Mouse (Mus musculus) ovary, postnatal 14 days (tissue): ENCODE results near the gene Ttc23.

Source experiments
- DNase-seq: peaks from one replicate; pipeline ENCODE4 v3.0.0; 2022; ENCODE audit warnings: low spot score

Gene Ttc23

DNA sequence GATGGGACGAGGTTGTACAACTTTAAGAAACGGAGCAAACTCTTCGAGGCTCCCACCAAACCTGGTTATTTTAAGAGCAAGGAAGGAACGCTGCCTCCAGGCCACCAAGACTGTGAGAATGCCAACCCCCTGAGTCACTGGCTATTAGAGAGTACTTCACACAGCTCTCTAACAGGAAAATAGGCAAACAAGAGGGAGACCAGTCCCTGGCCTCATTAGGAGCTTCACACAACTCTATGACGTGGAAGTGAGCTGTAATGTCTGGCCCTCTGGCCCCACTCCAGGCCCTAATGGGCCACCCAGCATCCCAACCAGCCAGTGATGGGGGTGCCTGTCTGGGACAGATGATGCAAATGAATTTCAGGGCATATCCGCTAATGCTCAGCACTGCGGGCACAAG is 94.5 kb downstream of the Ttc23 start:
- DNase-seq = no peak

DNA sequence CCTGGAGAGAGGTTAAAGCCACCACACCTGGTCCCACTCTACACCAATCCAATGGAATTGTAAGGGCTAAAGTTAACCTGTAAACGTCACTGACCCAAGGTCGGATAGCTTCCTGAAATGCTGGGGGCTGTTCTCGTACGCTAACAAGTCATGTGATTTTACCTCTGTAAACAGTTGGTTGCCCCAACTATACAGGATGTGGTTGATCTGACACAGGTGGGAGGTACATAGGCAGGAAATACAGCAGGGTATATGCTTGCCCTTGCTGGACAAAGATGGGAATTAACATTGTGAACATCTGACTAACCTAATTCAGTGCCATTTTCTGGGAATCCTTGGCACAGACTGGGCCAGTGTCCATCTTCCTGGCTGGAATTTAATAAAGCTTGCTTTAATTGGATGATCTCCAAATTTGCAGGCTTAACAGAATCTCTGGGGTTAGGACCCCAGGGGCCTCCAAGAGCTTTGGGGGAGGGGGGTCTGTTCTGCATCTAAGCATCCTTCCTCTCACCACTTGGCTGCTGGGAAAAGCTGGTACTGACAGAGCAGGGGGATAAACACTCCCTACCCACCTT is 100.6 kb downstream of the Ttc23 start:
- DNase-seq = no peak

DNA sequence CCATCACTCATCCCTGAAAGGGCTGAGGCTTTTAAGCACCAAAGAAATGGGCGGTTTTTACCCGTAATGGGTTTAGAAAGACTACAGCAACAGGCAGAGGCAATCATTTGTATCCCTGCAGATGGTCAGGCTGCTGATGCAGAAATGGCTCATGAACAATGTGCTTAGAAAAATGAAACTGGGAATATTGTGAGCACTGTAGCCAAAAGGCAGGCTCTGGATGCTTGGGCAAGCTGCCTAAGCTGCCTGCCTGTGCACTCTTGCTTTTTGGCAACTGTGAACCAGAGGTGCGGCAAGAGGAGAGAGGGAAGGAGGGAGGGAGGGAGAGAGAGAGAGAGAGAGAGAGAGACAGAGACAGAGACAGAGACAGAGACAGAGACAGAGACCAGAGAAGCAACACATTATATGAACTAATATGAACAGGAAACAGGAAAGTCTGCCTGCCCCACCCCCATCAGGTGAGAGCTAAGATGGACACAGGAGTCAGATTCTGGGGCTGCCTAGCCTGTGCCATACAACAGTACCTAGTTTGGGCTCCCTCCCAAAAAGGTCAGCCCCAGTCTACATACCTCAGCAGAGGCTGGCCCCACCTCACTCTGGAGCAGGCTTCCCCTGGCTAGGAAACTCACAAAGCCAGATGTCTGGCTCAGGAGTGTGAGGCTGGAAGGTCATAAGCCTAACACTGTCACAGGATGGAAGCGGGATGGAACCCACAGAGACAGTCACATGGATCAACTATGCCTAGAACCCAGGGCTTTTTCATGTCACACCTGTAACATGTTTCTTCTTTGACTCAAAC is 102.4 kb downstream of the Ttc23 start:
- DNase-seq = no peak

DNA sequence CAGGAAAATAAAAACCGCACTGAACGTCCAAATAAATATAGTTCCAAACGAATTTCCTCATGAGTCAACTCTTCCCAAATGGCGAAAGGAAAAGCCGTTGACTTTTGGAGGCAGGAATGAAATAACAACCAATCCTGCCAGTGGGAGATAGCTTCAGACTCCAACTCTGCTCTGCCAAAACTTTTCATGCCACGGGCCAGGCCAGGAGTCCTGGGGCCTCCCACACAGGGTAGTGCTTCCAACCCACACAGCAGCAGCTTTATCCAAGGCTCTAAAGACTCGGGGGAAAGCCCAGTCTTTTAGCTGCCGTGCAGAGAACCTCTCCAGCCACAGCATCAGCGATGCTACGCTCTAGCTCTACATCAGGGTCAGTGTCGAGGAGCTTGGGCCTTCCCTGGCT is 107.4 kb downstream of the Ttc23 start:
- DNase-seq = peak; percentile 36

DNA sequence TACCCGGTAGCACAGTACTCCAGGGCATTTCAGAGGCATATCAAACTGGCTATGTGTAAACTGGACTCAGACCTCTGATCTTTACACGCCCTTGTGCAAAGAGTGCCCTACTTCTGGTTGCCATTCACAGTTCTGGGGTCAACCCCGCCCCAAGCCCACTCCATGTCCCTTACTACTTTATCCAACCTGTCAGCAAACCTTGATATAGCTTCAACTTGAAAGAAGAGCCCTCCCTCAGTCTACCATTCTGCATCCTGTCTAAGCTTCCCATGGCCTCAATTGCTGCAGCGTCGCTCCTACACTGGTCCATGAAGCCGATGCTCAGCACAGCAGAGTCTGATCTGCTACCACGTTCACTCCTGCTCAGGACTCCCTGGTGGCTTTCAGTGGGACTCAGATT is 108.2 kb downstream of the Ttc23 start:
- no peak for DNase-seq

DNA sequence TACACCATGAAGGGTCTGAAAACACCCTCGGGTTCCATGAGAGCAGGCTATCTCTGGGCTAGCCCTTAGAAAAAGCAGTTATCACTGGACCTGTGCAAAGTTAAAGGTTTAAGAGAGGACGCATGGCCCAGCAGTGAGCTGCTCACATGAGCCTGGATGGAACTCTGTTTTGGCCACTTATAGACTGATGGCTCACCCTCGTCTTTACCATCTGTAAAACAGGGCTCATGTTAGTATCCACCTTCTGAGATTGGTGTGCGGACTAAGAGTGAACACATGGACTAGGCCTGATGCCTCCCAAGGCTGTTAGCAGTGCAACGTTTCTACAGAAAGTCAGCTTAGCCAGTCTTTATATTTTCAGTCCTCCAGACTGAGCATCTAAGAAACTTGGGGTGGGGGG is 109.4 kb downstream of the Ttc23 start:
- DNase-seq = no peak

DNA sequence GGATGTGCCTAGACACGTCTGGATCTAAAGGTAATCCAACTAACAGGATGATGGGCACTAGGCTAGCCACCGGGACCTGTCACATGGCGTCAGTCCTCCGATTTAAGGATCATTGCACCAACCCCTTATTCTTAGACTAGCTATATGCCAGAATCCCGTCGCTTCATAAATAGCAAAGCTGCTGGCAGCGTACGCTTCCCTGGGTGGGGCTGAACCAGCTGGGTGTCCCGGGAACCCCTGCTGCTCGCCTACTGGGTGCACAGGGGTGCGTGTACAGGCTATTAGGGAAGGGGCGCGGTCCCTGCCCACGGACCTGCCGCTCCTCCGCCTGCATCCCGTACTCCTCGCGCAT is 111.3 kb downstream of the Ttc23 start:
- no peak for DNase-seq

DNA sequence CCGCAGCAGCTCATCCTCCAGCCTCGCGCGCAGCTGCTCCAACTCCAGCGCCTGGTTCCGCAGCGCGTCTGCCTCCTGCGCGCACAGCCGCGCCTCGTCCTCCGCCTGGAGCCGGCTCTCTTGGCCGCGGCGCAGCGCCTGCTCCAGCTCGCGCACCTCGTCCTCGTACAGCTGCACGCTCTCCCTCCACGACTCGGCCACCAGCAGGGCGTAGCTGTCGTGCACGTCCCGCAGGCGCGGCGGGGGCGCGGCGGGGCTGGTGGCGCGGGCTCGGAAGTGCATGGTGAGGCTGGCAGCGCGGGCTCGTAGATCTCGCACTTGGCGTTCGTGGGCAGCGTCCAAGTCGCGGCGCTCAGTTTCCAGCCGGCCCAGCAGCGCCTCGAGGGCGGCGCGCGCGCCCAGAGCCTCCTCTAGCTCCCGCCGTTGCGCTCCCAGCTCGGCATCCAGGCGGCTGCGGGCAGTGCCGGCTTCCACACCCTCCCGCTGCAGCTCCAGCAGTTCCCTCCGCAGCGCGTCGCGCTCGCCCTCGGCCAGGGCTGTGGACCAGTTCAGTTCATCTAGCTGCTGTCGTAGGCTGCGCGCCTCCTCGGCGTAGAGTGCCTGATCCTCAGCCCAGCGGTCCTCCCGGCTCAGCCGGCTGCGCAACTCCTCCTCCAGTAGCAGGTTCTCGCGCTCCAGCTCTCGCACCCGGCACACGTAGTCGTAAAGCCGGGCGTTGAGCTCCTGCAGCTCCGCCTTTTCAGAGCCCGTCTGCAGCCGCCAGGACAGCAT is 111.8 kb downstream of the Ttc23 start:
- peak; percentile 53 for DNase-seq

DNA sequence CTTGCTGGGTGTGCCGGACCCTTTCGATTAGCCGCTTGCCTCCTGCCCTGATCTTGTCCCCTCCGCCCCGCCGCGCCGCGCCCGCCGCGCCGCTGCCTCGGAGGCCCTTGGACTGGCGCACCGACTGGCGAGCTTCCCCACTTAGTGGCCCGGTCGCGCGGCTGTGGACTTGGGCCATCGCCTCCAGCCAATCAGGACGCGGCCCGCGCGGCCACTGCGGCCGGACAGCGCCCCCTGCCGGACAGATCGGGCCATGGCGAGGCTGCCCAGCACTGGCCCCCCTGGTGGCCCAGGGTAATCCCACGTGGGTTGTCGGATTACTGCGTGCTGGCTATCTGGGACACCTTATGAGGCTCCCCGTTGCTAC is 112.4 kb downstream of the Ttc23 start, which contains the start of gene Synm:
TSS of gene Synm (minus strand) at position 114 of the 367 bp plus-strand sequence.
- DNase-seq = peak; percentile 97

DNA sequence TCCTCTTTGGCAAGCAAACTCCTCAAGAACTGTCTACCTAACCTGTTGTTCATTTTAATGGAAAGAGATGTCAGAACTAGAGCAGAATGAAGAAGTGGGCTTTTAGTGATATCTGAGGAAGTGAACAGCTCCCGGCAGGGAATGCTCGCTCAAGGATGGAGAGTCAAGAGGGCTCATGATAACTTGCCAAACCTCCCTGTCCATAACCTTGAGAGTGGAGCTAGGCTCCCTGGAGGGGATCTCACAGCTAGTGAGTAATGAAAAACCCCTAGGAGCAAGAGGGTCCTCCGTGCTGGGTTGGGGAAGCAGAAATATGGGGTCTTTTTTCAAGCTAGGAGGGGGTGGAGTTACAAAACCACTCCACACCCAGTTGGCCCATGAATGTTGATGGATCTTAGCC is 116.4 kb downstream of the Ttc23 start:
- DNase-seq = no peak

DNA sequence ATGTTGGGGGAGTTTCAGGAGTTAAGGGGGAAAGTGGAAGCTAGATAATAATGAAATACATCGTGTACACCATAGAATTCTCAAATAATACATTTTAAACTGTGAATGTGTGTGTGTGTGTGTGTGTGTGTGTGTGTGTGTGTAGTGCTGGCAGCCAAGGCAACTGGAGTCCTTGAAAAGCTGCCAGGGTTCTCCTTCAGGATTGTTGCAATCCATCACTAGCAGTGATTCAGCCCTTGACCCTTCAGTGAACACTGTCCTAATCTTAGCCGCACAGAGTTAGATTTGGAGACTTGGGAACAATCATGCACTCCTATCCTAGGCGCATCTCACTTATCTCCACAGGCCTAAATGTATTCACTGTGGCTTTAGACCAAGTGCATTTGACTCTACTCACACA is 120.9 kb downstream of the Ttc23 start:
- no peak for DNase-seq

DNA sequence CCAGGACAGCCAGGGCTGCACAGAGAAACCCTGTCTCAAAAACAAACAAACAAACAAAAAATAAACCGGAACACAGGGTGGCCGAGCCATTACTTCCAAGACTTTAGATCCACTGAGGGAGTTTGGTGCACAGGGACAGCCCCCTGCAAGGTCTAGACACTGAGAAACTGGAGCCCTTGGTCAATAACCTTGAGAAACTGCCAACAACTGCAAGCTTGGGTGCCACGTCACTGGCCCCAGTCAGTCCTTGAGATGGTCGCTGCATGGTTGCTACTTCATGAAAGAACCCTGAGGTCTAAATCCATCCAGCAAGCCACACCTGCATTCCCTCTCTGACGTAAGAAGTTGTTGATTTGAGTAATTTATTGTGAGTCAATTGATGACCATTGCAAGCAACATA is 122.3 kb downstream of the Ttc23 start:
- DNase-seq = no peak

DNA sequence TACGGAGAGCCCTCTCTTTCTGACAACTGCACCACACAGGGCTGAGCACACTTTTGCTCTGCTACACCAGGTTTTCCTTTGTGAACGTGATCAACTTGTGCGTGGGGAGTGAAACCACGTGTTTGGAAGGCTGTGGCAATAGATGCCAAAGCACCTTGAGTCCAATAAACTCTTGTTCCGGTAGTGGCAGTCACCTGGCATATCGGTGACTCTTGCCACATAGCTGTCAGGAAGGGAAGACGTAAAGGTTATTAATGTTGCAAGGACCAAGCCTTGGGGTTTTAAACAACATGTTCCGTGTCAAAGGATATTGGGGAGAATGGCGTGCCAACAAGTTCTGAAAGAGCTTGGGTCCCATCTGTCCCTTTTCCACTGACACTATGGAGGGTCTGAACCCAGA is 125.0 kb downstream of the Ttc23 start:
- DNase-seq = no peak

DNA sequence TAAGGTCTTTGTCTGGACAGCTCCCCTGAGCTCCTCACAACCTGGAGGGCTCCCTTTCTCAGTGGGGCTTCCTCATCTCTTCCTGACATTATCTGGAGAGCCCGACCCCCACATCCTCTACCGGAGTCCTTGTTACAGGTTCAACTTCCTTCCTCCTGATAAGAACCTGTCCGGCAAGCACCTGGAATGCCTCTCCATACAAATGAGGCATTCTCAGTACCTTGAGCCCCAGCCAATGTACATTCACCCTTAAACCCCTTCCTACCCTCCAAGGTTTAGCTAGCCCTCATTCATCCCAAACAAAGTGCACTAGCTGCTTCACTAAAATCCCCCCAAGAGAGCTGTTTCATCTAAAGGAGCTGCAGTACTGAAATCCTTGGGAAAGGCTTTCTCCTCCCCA is 128.4 kb downstream of the Ttc23 start:
- DNase-seq = no peak

DNA sequence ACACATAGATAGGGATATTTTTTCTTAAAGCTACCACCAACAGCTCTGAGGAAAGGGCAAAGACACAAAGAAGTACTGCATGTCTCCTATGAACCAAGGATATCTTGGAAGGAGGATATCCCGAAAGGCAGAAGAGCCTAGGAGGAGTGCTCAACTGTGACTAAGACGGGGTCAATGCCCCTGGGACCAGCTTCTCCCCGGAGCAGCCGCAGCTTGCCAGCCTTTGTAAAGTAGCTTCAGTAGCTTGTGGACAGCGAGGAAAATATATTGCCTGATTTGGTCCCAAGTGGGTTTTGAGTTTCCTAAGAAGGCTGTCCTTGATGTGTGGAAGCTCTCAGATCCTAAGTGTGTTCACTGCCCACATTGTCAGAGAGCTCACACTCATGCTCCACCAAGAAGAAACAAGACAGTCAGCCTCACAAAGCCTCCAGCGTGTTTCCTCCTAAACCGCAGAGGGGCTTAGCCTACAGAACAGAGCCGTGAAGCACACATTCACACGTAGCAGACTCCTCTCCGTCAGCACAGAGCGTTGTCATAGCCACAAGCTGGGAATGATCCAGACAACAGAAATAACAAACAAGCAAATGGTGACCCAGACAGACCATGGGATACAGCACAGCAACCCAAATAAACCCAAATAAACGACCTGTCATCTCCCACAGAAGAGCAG is 129.6 kb downstream of the Ttc23 start:
- no peak for DNase-seq

DNA sequence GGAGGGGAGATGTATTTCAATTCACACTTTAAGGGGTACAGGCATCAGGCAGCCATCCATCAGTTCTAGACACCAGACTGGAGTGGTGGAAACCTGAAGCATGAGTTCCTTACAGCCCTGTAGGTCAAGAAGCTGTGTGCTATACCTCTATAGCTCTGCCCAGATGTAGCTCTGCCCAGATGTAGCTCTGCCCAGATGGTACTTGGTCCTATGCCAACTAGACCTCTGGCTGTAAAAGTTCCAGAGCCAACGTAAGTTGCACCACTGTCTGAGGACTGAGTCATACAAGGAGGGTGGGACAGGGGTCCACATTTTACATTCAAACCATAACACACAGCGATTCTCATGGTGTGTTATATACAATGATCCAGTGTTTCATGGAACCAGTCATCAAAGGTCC is 140.7 kb downstream of the Ttc23 start:
- DNase-seq = no peak

DNA sequence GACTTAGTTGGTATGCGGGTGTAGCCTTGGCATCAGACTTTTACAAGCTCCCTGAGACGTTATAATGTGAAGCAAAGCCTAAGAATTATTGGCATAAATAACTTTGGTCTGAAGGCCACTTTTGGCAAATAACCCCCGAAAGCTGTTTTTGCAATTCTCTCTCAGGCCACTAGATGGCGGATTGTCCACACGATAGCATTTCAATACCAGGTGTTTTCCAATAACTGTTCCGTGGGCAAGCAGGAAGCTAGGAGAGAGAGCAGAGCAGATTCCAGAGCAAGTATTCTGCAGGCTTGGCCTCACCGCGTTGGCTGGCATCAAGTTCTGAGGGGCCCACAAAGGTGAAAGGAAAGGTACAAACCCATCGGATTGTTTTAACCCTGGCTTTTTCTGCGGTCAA is 141.5 kb downstream of the Ttc23 start:
- DNase-seq = peak; percentile 72

DNA sequence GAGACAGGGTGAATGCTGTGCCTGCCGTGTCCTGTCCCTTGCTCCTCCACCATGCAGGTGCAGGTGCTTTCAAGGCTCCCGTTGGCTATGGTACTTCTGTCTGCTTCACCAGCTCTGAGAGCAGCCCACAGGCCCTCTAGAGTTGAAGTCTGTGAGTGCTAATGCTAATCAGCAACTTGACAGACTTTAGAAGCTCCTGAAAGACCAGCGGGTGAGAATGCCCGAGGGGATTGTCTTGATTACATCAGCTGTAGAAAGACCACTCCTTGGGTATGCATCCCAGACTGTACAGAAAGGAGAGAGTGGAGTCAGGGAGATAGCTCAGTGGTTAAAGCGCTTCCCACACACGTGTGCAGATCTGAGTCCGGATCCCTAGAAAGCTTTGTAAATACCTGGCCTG is 144.0 kb downstream of the Ttc23 start:
- DNase-seq = no peak

DNA sequence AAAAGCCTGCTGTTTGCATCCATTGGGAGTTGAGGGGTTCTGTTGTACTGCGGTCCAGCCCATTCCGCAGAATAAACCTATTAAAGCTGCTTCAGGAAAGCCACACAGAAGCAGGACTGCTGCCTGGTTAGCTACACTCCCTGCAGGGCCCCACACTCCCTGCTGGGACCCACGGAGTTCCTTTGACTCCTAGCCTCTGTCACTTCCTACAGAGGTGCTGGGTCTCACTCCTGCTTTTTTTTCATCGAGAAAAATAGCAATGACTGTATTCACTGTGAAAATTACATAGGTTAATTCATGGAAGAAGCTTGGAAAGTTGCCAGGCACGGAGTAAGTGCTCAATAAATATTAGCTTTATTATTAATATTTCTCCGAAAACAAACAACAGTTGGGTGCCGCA is 146.2 kb downstream of the Ttc23 start:
- no peak for DNase-seq

DNA sequence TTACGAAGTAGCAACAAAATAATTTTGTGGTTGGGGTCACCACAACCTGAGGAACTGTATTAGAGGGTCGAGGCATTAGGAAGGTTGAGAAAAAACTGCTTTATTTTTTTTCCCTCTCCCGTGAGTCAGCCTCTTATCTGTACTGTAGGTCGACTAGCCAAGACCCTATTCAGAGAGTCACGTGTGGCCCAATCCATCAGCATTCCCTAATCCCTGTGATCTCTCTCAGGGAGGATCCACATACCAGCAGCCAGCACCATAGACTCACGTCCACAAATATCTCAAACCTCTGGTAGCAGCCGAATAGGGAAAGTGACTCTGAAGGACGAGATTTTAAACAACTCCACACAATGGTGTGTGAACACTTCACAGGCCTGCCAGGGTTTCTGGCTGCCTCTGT is 149.9 kb downstream of the Ttc23 start:
- DNase-seq = no peak

DNA sequence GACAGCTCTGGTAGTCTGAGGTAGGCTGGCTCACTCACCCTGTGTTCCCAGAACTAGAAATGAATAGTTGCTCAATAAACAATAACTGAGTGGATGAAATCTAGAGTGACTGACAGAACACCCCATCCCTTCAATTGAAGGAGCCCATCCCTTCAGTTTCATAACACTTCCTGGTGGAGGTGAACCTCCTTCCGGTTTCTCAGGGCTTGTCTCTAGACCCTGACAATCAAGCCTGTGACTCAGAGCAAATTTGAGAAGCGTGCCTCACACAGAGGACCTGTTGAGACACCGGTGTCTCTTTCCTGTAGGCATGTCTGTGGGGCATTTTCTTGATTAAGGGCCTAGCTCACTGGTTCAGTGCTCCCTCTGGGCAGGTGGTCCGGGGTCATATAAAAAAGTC is 151.3 kb downstream of the Ttc23 start:
- DNase-seq = no peak

DNA sequence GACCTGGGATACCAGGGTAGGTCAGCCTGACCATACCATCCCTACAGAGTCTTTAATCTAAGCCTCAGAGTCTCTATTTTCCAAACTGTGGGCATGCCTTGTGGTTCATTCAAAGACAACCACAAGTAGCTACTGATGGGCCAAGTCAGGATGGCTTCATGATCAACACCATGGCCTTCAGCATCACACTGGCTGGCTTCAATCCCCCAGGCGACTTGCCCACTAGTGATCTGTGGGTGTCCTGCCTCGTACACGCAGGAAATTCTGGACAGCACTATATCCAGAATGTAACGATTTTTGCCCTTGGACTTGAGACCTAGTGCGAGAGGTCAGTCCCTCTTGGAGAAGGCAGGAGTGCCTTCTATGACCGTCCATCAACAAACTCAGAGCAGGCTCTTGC is 153.3 kb downstream of the Ttc23 start:
- DNase-seq = no peak

DNA sequence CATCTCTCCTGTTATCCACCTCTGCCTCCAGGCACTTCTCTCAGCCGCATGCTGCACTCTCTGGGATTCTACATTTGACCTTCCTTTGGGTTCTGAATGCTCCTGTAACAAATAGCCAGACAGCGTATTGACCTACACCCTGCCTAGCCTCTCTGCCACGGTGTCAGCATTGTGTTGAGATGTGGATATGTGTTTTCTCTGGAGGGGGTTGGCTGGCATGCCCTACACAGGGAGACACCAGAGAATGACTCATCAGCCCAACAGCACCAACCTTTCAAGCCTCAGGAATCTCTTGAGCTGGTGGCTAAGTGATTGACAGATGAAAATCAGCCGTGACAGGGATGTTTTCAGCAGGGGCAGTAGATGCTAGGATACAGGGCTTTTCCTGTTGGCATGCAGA is 153.8 kb downstream of the Ttc23 start:
- no peak for DNase-seq
